Mouse (Mus musculus) cerebellum, adult 11-12 months (tissue): ENCODE results near the gene Kbtbd6.

Source experiments
- DNase-seq: peaks from one replicate; pipeline ENCODE4 v3.0.0; 2022

Kbtbd6 gene

GRCm38 (mm10) chr14:79482251-79482661 is 30.6 kb downstream of the Kbtbd6 start:
- DNase-seq: peak; percentile 56

GRCm38 (mm10) chr14:79482747-79483355 is 31.2 kb downstream of the Kbtbd6 start:
- peak; percentile 46 for DNase-seq

GRCm38 (mm10) chr14:79483611-79484120 is 32.0 kb downstream of the Kbtbd6 start:
- peak; percentile 30 for DNase-seq

GRCm38 (mm10) chr14:79486617-79486992 is 35.0 kb downstream of the Kbtbd6 start:
- no peak for DNase-seq

- peak; percentile 65 for DNase-seq
These were observed 35.5 kb downstream of the Kbtbd6 start for GRCm38 (mm10) chr14:79486993-79487731.

- peak; percentile 26 for DNase-seq
These were observed 36.9 kb downstream of the Kbtbd6 start for GRCm38 (mm10) chr14:79488531-79488930.

- DNase-seq: no peak
These were observed 37.5 kb downstream of the Kbtbd6 start for GRCm38 (mm10) chr14:79489150-79489549.

GRCm38 (mm10) chr14:79490246-79490645 is 38.6 kb downstream of the Kbtbd6 start:
- no peak for DNase-seq

GRCm38 (mm10) chr14:79494349-79494748 is 42.7 kb downstream of the Kbtbd6 start:
- DNase-seq: no peak

GRCm38 (mm10) chr14:79499326-79499725 is 47.7 kb downstream of the Kbtbd6 start:
- no peak for DNase-seq

GRCm38 (mm10) chr14:79500756-79501155 is 49.1 kb downstream of the Kbtbd6 start:
- DNase-seq: no peak

GRCm38 (mm10) chr14:79503371-79504075 is 51.9 kb downstream of the Kbtbd6 start:
- DNase-seq: no peak
